Mouse (Mus musculus): ENCODE data around the gene Iars.

Iars gene

GRCm38 (mm10) chr13:49681351-49682232 is at the start of gene Iars:
Iars (plus strand) TSS chr13:49682100.
- peak; percentile 98 for DNase-seq (ENCODE audit: low spot score)

- no peak for DNase-seq (ENCODE audit: low spot score)
These were observed 41.9 kb upstream of the Iars start for GRCm38 (mm10) chr13:49639965-49640364.

GRCm38 (mm10) chr13:49642650-49643049 is 39.2 kb upstream of the Iars start:
- no peak for DNase-seq (ENCODE audit: low spot score)

GRCm38 (mm10) chr13:49643669-49644362 is 38.1 kb upstream of the Iars start:
- no peak for DNase-seq (ENCODE audit: low spot score)

GRCm38 (mm10) chr13:49644731-49645529 is 37.0 kb upstream of the Iars start:
- no peak for DNase-seq (ENCODE audit: low spot score)

GRCm38 (mm10) chr13:49646019-49646418 is 35.9 kb upstream of the Iars start:
- no peak for DNase-seq (ENCODE audit: low spot score)

- no peak for DNase-seq (ENCODE audit: low spot score)
These were observed 30.8 kb upstream of the Iars start for GRCm38 (mm10) chr13:49651136-49651535.

- no peak for DNase-seq (ENCODE audit: low spot score)
These were observed 30.0 kb upstream of the Iars start for GRCm38 (mm10) chr13:49651781-49652351.

GRCm38 (mm10) chr13:49652481-49653179 is 29.3 kb upstream of the Iars start, which contains the start of the genes Cenpp and Nol8:
Cenpp (minus strand) TSS chr13:49652785.
Nol8 (plus strand) TSS chr13:49653078.
- peak; percentile 99 for DNase-seq (ENCODE audit: low spot score)

- no peak for DNase-seq (ENCODE audit: low spot score)
These were observed 28.7 kb upstream of the Iars start for GRCm38 (mm10) chr13:49653180-49653541.

- DNase-seq (ENCODE audit: low spot score) = no peak
These were observed 4.1 kb upstream of the Iars start for GRCm38 (mm10) chr13:49677793-49678192.

- no peak for DNase-seq (ENCODE audit: low spot score)
These were observed 440 bp downstream of the Iars start for GRCm38 (mm10) chr13:49682233-49682846.

GRCm38 (mm10) chr13:49684266-49684665 is 2.4 kb downstream of the Iars start:
- DNase-seq (ENCODE audit: low spot score) = no peak

GRCm38 (mm10) chr13:49691056-49691455 is 9.2 kb downstream of the Iars start:
- no peak for DNase-seq (ENCODE audit: low spot score)

GRCm38 (mm10) chr13:49703216-49703779 is 21.4 kb downstream of the Iars start:
- no peak for DNase-seq (ENCODE audit: low spot score)

- DNase-seq (ENCODE audit: low spot score) = no peak
These were observed 24.3 kb downstream of the Iars start for GRCm38 (mm10) chr13:49706032-49706690.

- no peak for DNase-seq (ENCODE audit: low spot score)
These were observed 26.4 kb downstream of the Iars start for GRCm38 (mm10) chr13:49708311-49708710.

- no peak for DNase-seq (ENCODE audit: low spot score)
These were observed 30.3 kb downstream of the Iars start for GRCm38 (mm10) chr13:49712047-49712721.

- no peak for DNase-seq (ENCODE audit: low spot score)
These were observed 37.4 kb downstream of the Iars start for GRCm38 (mm10) chr13:49719310-49719709.

All from urinary bladder, postnatal 10 days (tissue).